Mouse (Mus musculus) bone marrow macrophage, adult 2 months (primary cell): ENCODE results near the gene Vav1. TPM values are rescaled to one million over a fixed set of nuclear protein-coding genes. Genes with fewer than 3 reads are reported as not detected.

Source experiments
- H3K27ac ChIP-seq: 2 replicates; pipeline ENCODE4 v1.5.1; 2012; ENCODE audit warnings: low read depth, low read length; ENCODE audit not compliant: insufficient read depth
- H3K4me1 ChIP-seq: 2 replicates; pipeline ENCODE4 v1.6.1; 2012; ENCODE audit warnings: low read length; ENCODE audit not compliant: control insufficient read depth, insufficient read depth
- H3K4me3 ChIP-seq: 2 replicates; pipeline ENCODE4 v1.5.1; 2012; ENCODE audit warnings: mild to moderate bottlenecking, low read length, moderate library complexity; ENCODE audit not compliant: insufficient read depth
- CTCF ChIP-seq: IDR thresholded peaks from 2 replicates; pipeline ENCODE4 v1.5.1; 2012; ENCODE audit warnings: low read depth, mild to moderate bottlenecking, low read length, moderate library complexity
- POLR2A ChIP-seq: IDR thresholded peaks from 2 replicates; pipeline ENCODE4 v1.6.1; 2012; ENCODE audit warnings: mild to moderate bottlenecking, low read depth, low read length, borderline replicate concordance
- polyA plus RNA-seq: library from polyadenylated mRNA; stranded (reverse); fragments of >200 nt; gene quantifications from 2 replicates; pipeline ENCODE4 v1.2.4, GENCODE M21; 2012; ENCODE audit not compliant: missing spikeins, insufficient read depth, insufficient read length

The Vav1 gene
- polyA plus RNA-seq, 1 experiment = 128 TPM

GRCm38 (mm10) chr17:57292968-57293367 is 14.1 kb downstream of the Vav1 start:
- TF ChIP-seq POLR2A = no peak
- TF ChIP-seq CTCF = no peak
- Histone ChIP-seq H3K4me1 (peaks cover 41% of the 10 kb centered on the region), H3K4me3 (no peak overlapping the region), H3K27ac (no peak overlapping the region)

DNA sequence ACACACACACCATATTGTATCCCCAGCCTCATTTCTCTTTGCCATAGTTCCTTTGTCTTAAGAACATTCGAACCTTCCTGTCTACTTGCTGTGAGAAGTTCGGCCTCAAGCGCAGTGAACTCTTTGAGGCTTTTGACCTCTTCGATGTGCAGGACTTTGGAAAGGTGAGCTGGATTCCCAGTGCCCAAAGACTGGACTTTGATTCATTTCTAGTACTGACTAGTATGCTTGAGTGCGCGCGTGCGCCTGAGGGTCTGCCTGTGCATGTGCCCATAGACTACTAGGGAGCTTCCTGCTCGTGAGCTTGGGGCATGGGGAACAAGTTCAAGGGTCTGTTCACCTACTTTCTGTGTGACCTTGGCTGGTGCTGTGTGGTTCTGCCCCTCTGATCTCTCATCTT is 17.0 kb downstream of the Vav1 start:
- no peak for TF ChIP-seq CTCF
- TF ChIP-seq POLR2A = no peak
- peaks cover 22% of the 10 kb centered on the region for H3K4me1 ChIP-seq
- H3K27ac ChIP-seq = no peak overlapping the region
- H3K4me3 ChIP-seq = no peak overlapping the region

GRCm38 (mm10) chr17:57297040-57297439 is 18.1 kb downstream of the Vav1 start:
- TF ChIP-seq CTCF = no peak
- no peak for TF ChIP-seq POLR2A
- H3K4me1 ChIP-seq = peaks cover 11% of the 10 kb centered on the region
- no peak overlapping the region for H3K4me3 ChIP-seq
- H3K27ac ChIP-seq = no peak overlapping the region

DNA sequence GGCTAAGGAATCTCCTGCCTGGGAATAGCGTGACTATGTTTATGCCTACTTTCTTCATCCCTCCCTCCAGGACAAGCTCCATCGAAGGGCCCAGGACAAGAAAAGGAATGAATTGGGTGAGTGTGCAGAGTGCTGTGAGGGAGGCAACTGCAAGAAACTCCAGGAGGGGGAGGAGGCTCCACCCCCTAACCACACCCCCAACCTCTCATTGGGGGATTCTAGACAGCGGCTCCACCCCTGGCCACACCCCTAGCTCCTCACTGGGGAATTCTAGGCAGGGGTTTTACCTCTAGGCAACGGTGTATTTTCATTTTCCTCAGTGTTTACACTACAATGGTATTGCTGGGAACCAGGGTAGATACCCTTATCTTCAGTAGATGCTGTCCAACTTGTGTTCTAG is 26.7 kb downstream of the Vav1 start:
- TF ChIP-seq POLR2A (no peak), CTCF (no peak)
- Histone ChIP-seq H3K4me3 (no peak overlapping the region), H3K4me1 (no peaks in the 10 kb centered on the region), H3K27ac (no peak overlapping the region)

- Histone ChIP-seq H3K4me1 (no peaks in the 10 kb centered on the region), H3K27ac (no peak overlapping the region), H3K4me3 (no peak overlapping the region)
- TF ChIP-seq CTCF (no peak), POLR2A (no peak)
Measured at GRCm38 (mm10) chr17:57307074-57307473, 28.2 kb downstream of the Vav1 start.

- H3K27ac ChIP-seq = no peak overlapping the region
- no peaks in the 10 kb centered on the region for H3K4me1 ChIP-seq
- TF ChIP-seq POLR2A = no peak
- TF ChIP-seq CTCF = no peak
- H3K4me3 ChIP-seq = no peak overlapping the region
Measured at GRCm38 (mm10) chr17:57311801-57312200, 32.9 kb downstream of the Vav1 start.

GRCm38 (mm10) chr17:57327615-57328014 is 48.7 kb downstream of the Vav1 start:
- Histone ChIP-seq H3K27ac (no peak overlapping the region), H3K4me3 (no peak overlapping the region), H3K4me1 (peaks cover 12% of the 10 kb centered on the region)
- TF ChIP-seq POLR2A (no peak), CTCF (no peak)

GRCm38 (mm10) chr17:57328944-57329343 is 50.0 kb downstream of the Vav1 start:
- Histone ChIP-seq H3K27ac (no peak overlapping the region), H3K4me3 (no peak overlapping the region), H3K4me1 (peaks cover 12% of the 10 kb centered on the region)
- TF ChIP-seq CTCF (no peak), POLR2A (no peak)

DNA sequence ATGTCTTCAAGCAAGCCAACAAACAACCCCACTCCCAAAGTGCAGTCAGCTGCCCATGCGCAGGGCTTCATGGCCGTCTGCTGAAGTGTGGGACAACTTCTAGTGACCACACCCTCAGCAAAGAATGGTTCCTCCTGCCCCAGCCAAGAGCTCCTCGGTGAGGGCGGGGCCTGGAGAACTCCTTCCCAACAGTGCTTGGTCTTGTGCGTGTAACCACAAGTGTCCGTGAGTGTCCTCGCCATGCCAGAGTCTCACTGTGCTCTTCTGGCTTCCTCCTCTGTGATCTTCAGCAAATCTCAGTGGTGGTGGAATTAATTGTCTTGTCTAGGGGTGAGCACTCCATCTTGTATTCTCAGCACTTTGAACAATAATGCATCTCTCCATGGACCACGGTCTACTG is 52.1 kb downstream of the Vav1 start:
- no peak overlapping the region for H3K27ac ChIP-seq
- H3K4me1 ChIP-seq = peaks cover 17% of the 10 kb centered on the region
- TF ChIP-seq POLR2A (no peak), CTCF (no peak)
- no peak overlapping the region for H3K4me3 ChIP-seq

GRCm38 (mm10) chr17:57332241-57332640 is 53.3 kb downstream of the Vav1 start:
- TF ChIP-seq CTCF (no peak), POLR2A (no peak)
- Histone ChIP-seq H3K4me3 (no peak overlapping the region), H3K4me1 (peaks cover 25% of the 10 kb centered on the region), H3K27ac (no peak overlapping the region)
